Mouse (Mus musculus): ENCODE data around the gene Ptprm.

DNA sequence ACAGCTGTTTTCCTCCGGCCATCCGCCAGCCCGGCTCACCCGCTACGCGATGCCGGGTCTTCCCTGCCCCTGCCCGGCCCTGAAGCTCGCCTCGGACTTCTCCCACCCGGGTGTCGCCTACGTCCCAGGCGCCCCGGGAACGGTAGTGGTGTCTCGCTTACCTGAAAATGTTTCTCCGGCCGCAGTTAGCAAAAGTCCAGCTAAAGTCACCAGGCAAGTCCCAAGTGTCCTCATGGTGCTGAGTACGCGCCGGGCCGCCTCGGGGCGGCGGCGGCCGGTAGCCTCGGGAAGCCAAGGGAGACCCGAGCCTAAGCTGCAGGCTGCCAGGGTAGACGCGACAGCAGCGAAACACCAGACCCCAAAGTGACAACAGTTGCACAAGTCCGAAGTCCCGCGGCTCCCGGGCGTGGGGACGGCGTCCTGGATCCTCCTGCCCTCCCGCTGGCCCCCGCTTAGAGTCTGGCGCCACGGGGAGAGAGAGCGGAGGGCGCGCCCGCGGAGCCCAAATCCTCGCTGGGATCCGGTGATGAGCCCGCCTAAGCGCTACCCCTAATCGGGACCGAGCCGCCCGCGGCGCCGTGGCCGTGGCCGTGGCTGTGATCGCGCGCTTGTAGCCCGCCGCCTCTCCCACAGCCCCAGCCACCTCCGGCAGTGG, 334 bp downstream of the Ptprm start:
- TF ChIP-seq CTCF (IDR thresholded peaks at IDR 0.05 in 2 of 3, conservative IDR thresholded peaks at IDR 0.05 in 1 of 3; ENCODE audit: control insufficient read depth in 1 of 3, insufficient read depth in 1 of 3, low read depth in 2 of 3, low read length in 3 of 3, poor library complexity in 1 of 3, severe bottlenecking in 1 of 3) (no peak), POLR2A (IDR thresholded peaks at IDR 0.05; ENCODE audit: control insufficient read depth in 1 of 2, insufficient read depth in 1 of 2, low read depth in 1 of 2, low read length in 2 of 2, poor library complexity in 1 of 2) (no peak), EP300 (IDR thresholded peaks at IDR 0.05; ENCODE audit: low read depth in 1 of 2, low read length in 2 of 2) (no peak), ZC3H11A (IDR thresholded peaks at IDR 0.05; ENCODE audit: low read depth, low read length) (no peak)
